Mouse (Mus musculus) kidney, embryonic 15.5 days (tissue): Measurements from ENCODE around the gene Fkbp9. TPM values are rescaled to one million over a fixed set of nuclear protein-coding genes. Genes with fewer than 3 reads are reported as not detected.

Source experiments
- ATAC-seq: fragments of 200-750 bp; cut with Nextera tagmentation; replicated peaks from 2 replicates; pipeline ENCODE4 v1.8.0; 2017; ENCODE audit warnings: moderate TSS enrichment; ENCODE audit not compliant: low FRiP score
- H3K27ac ChIP-seq: fragments of 300-500 bp; sonication (generic); 2 replicates; pipeline ENCODE4 v1.5.1; 2015; ENCODE audit warnings: mild to moderate bottlenecking, inconsistent platforms
- H3K27me3 ChIP-seq: fragments of 300-500 bp; sonication (generic); 2 replicates; pipeline ENCODE4 v1.6.1; 2015; ENCODE audit warnings: inconsistent platforms
- H3K36me3 ChIP-seq: fragments of 300-500 bp; sonication (generic); 2 replicates; pipeline ENCODE4 v1.6.1; 2015; ENCODE audit warnings: inconsistent platforms
- H3K4me1 ChIP-seq: fragments of 300-500 bp; sonication (generic); 2 replicates; pipeline ENCODE4 v1.6.1; 2015; ENCODE audit warnings: inconsistent platforms
- H3K4me2 ChIP-seq: fragments of 300-500 bp; sonication (generic); 2 replicates; pipeline ENCODE4 v1.6.1; 2015; ENCODE audit warnings: moderate library complexity, mild to moderate bottlenecking, inconsistent platforms
- H3K4me3 ChIP-seq: fragments of 300-500 bp; sonication (generic); replicated peaks from 2 replicates; pipeline ENCODE4 v1.5.1; 2015; ENCODE audit warnings: mild to moderate bottlenecking, inconsistent platforms
- H3K9ac ChIP-seq: fragments of 300-500 bp; sonication (generic); 2 replicates; pipeline ENCODE4 v1.6.1; 2015; ENCODE audit warnings: mild to moderate bottlenecking, inconsistent platforms
- H3K9me3 ChIP-seq: fragments of 300-500 bp; sonication (generic); replicated peaks from 2 replicates; pipeline ENCODE4 v1.6.1; 2016; ENCODE audit warnings: inconsistent platforms
- WGBS: fragments of 180-500 bp; shearing (Covaris S2); methylation state at CpG from one replicate; pipeline ENCODE4 v1.1.7; 2015; ENCODE audit warnings: mixed read lengths; 5-methylcytosine and 5-hydroxymethylcytosine counted together
- polyA plus RNA-seq: library from polyadenylated mRNA; unstranded; fragments of >200 nt; fragmentation: Nextera tagmentation; extraction: Ambion mirVana; gene quantifications from 2 replicates; pipeline ENCODE4 v1.2.1, GENCODE M21; 2015

The Fkbp9 gene
- polyA plus RNA-seq, 1 experiment from 2014 or later: 129 TPM

GRCm38 (mm10) chr6:56890762-56891161 is 58.9 kb downstream of the Fkbp9 start:
- no peaks in the 10 kb centered on the region for H3K9me3 ChIP-seq
- H3K4me1 ChIP-seq: no peaks in the 10 kb centered on the region
- no peaks in the 10 kb centered on the region for H3K27me3 ChIP-seq
- peaks cover 45% of the 10 kb centered on the region for H3K36me3 ChIP-seq
- H3K4me3 ChIP-seq: no peak overlapping the region
- H3K27ac ChIP-seq: no peak overlapping the region
- no peak overlapping the region for H3K9ac ChIP-seq
- ATAC-seq: no peak
- H3K4me2 ChIP-seq: no peak overlapping the region
- 93% methylated on average over 2 of the region's 2 CpGs for WGBS

- Histone ChIP-seq H3K36me3 (no peaks in the 10 kb centered on the region), H3K27me3 (no peaks in the 10 kb centered on the region), H3K4me3 (no peak overlapping the region), H3K9ac (no peak overlapping the region), H3K9me3 (no peaks in the 10 kb centered on the region), H3K4me2 (no peak overlapping the region), H3K27ac (no peak overlapping the region), H3K4me1 (peaks cover 14% of the 10 kb centered on the region)
- 73% methylated on average over 3 of the region's 3 CpGs for WGBS
- ATAC-seq: no peak
Measured at GRCm38 (mm10) chr6:56899601-56900000, 67.7 kb downstream of the Fkbp9 start.

DNA sequence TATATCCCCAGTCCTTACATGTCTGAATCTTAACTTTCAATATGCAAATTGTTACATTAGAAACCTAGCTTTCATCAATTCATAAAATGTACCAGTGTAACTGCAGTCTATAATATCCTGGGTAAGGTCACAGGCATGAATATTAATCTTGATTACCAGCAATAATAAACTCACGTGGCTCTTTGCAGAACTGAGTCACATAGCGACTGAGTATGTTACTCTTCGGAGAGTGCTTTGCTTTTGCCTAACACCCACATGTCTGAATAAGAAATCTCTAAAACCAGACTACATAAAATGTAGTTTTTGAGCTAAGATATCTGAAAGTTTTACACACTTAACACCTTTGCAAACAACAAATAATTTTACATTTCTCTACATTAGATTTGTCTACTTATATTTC is 69.5 kb downstream of the Fkbp9 start:
- 75% methylated on average over 3 of the region's 3 CpGs for WGBS
- Histone ChIP-seq H3K9me3 (no peaks in the 10 kb centered on the region), H3K36me3 (no peaks in the 10 kb centered on the region), H3K27me3 (no peaks in the 10 kb centered on the region), H3K4me1 (peaks cover 14% of the 10 kb centered on the region), H3K4me2 (no peak overlapping the region), H3K27ac (no peak overlapping the region), H3K9ac (no peak overlapping the region), H3K4me3 (no peak overlapping the region)
- ATAC-seq: no peak

- H3K27ac ChIP-seq: no peak overlapping the region
- H3K27me3 ChIP-seq: no peaks in the 10 kb centered on the region
- no peaks in the 10 kb centered on the region for H3K36me3 ChIP-seq
- H3K4me2 ChIP-seq: peak overlapping the region; percentile 22
- ATAC-seq: peak; percentile 65
- 46% methylated on average over 12 of the region's 12 CpGs for WGBS
- peak overlapping the region; percentile 7; the same call in 1 of the 2 replicates for H3K4me3 ChIP-seq
- no peak overlapping the region for H3K9ac ChIP-seq
- H3K9me3 ChIP-seq: no peaks in the 10 kb centered on the region
- peaks cover 14% of the 10 kb centered on the region for H3K4me1 ChIP-seq
Measured at GRCm38 (mm10) chr6:56901824-56902386, 70.0 kb downstream of the Fkbp9 start.

DNA sequence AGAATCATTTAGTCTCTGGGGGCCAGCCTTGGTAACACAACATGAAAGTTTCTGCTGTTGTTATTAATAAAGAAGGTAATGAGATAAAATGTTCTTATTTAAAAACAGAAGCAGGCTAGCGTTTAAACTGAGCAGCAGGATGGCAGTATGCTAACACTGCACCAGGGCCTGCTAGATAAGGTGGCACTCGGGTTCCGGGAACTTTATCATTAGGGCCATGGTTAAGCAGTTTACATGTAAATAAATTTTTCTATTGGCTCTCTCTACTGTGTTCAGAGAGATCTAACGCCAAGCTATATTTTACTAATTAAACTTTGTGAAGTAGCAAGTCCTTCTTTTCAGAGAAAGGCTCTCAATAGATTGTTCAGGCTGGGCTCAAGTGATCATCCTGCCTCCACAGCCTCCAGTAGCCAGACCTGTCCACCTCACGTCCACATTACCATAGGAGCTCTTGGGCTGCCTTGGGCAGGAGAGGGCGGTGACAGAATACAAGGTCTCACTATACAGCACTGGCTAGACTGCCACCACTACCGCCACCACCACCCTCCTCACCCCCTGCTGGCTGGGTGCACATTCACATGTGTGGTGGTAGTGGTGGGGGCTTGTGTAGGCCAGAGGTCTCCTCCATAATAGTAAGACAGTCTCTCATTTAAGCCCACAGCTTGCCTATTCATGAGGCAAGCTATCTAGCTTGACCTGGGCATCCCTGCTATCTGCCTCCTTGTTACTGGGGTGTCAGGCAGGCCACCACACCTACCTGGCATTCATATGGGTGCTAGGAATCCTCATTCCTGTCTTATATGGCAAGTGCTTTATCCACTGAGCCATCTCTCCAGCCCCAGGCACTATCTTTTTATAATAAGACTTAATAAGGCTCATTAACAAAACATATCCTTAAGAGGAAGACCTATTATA is 71.0 kb downstream of the Fkbp9 start:
- no peak overlapping the region for H3K4me2 ChIP-seq
- no peaks in the 10 kb centered on the region for H3K27me3 ChIP-seq
- no peaks in the 10 kb centered on the region for H3K36me3 ChIP-seq
- no peak overlapping the region for H3K27ac ChIP-seq
- no peak overlapping the region for H3K4me3 ChIP-seq
- 83% methylated on average over 7 of the region's 7 CpGs for WGBS
- H3K9me3 ChIP-seq: no peaks in the 10 kb centered on the region
- H3K9ac ChIP-seq: no peak overlapping the region
- peak; percentile 60 for ATAC-seq
- peaks cover 14% of the 10 kb centered on the region for H3K4me1 ChIP-seq

DNA sequence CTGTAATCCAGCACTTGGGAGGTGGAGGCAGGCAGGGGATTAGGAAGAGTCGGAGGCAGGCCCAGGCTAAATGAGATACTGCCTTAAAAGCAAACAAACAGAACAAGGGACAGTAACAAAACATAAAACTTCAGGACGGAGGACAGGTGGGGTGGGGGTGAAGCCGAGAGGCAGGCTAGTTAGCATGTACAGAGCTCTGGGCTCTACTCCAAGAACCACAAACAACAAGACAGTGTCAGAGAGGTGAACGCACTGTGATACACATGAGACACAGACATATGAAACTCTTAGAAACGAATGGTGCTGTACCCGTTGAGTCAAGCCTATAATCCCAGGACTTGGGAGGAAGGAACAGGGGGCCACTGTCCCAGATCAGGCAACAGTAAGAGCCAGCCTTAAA is 72.0 kb downstream of the Fkbp9 start:
- H3K9ac ChIP-seq: no peak overlapping the region
- H3K27ac ChIP-seq: no peak overlapping the region
- no peaks in the 10 kb centered on the region for H3K36me3 ChIP-seq
- peaks cover 14% of the 10 kb centered on the region for H3K4me1 ChIP-seq
- WGBS: 23% methylated on average over 6 of the region's 6 CpGs
- H3K9me3 ChIP-seq: no peaks in the 10 kb centered on the region
- H3K27me3 ChIP-seq: no peaks in the 10 kb centered on the region
- no peak overlapping the region for H3K4me3 ChIP-seq
- no peak for ATAC-seq
- no peak overlapping the region for H3K4me2 ChIP-seq

DNA sequence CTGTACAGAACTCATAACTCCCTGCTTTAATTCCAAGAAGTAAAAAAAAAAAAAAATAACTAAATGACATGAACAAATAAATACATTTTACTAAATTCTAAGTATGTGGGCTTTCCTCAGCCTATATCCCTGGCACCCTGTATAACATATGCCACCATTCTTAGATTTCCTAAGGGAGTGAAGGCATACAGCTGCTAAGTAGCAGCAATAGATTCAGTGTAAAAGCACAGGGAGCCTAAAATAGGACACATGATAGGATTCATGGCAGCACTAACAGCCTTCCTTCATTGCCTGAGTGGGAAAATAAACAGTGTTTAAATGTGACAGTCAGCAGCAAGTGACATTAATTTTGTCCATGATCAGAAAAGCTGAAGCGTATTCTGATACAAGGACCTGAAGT is 72.5 kb downstream of the Fkbp9 start:
- Histone ChIP-seq H3K9ac (no peak overlapping the region), H3K27ac (no peak overlapping the region), H3K27me3 (no peaks in the 10 kb centered on the region), H3K4me1 (peaks cover 14% of the 10 kb centered on the region), H3K4me3 (no peak overlapping the region), H3K9me3 (no peaks in the 10 kb centered on the region), H3K36me3 (no peaks in the 10 kb centered on the region), H3K4me2 (no peak overlapping the region)
- 54% methylated on average over 1 of the region's 1 CpGs for WGBS
- no peak for ATAC-seq

DNA sequence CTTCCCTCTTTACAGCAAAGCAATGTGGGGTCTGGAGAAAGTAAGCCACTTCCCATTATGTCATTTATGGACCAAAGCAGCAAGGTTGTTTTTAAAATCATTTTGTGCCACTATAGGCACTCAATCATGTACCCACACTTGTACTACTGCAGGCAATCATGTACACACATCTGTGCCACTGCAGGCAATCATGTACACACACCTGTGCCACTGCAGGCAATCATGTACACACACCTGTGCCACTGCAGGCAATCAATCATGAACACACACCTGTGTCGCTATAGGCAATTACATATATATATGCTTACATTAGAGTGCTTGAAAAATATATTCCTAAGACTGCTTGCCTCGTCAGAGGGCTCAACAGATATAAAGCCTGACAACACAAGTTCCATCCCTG is 73.1 kb downstream of the Fkbp9 start:
- H3K4me3 ChIP-seq: no peak overlapping the region
- WGBS: 78% methylated on average over 2 of the region's 2 CpGs
- H3K27me3 ChIP-seq: no peaks in the 10 kb centered on the region
- H3K27ac ChIP-seq: no peak overlapping the region
- no peak overlapping the region for H3K4me2 ChIP-seq
- H3K9ac ChIP-seq: no peak overlapping the region
- no peaks in the 10 kb centered on the region for H3K36me3 ChIP-seq
- H3K4me1 ChIP-seq: peaks cover 14% of the 10 kb centered on the region
- H3K9me3 ChIP-seq: no peaks in the 10 kb centered on the region
- ATAC-seq: no peak

- H3K27ac ChIP-seq: no peak overlapping the region
Measured at GRCm38 (mm10) chr6:56905486-56905885, 73.6 kb downstream of the Fkbp9 start.

GRCm38 (mm10) chr6:56906121-56906846 is 74.4 kb downstream of the Fkbp9 start:
- Histone ChIP-seq H3K27me3 (no peaks in the 10 kb centered on the region), H3K9me3 (no peaks in the 10 kb centered on the region), H3K36me3 (no peaks in the 10 kb centered on the region), H3K4me2 (no peak overlapping the region), H3K27ac (no peak overlapping the region), H3K4me1 (peaks cover 14% of the 10 kb centered on the region), H3K9ac (no peak overlapping the region), H3K4me3 (no peak overlapping the region)
- WGBS: 75% methylated on average over 8 of the region's 8 CpGs
- no peak for ATAC-seq

More at GRCm38 (mm10) chr6:56905486-56905885, 73.6 kb downstream of the Fkbp9 start:
- Histone ChIP-seq H3K4me3 (no peak overlapping the region), H3K4me2 (no peak overlapping the region), H3K9me3 (no peaks in the 10 kb centered on the region), H3K27me3 (no peaks in the 10 kb centered on the region), H3K9ac (no peak overlapping the region), H3K4me1 (peaks cover 14% of the 10 kb centered on the region), H3K36me3 (no peaks in the 10 kb centered on the region)
- WGBS: 82% methylated on average over 5 of the region's 5 CpGs
- no peak for ATAC-seq

DNA sequence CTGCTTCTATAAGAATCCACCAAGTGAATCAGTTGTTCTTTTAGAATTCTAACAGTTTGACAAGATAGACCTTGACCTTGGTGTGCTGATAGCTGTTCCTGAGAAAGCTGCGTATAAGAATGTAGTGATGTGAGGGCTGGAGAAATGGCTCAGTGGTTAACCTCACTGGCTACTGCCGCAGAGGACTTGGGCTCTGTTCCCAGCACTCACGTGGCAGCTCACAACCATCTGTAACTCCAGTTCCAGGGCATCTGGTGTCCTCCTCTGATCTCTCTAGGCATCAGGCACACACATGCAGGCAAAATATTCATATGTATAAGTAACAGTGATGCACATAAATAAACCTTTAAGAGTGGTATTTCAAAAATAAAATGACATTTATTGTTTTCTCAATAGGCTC is 76.1 kb downstream of the Fkbp9 start:
- H3K9me3 ChIP-seq: no peaks in the 10 kb centered on the region
- no peaks in the 10 kb centered on the region for H3K36me3 ChIP-seq
- H3K4me1 ChIP-seq: peaks cover 9% of the 10 kb centered on the region
- H3K27ac ChIP-seq: no peak overlapping the region
- H3K9ac ChIP-seq: no peak overlapping the region
- whole genome bisulfite sequencing: 92% methylated on average over 3 of the region's 3 CpGs
- no peak for ATAC-seq
- H3K4me3 ChIP-seq: no peak overlapping the region
- H3K27me3 ChIP-seq: no peaks in the 10 kb centered on the region
- no peak overlapping the region for H3K4me2 ChIP-seq

GRCm38 (mm10) chr6:56908397-56908796 is 76.5 kb downstream of the Fkbp9 start:
- H3K4me2 ChIP-seq: no peak overlapping the region
- ATAC-seq: no peak
- H3K27me3 ChIP-seq: no peaks in the 10 kb centered on the region
- no peaks in the 10 kb centered on the region for H3K36me3 ChIP-seq
- H3K4me3 ChIP-seq: no peak overlapping the region
- H3K9me3 ChIP-seq: no peaks in the 10 kb centered on the region
- no peak overlapping the region for H3K9ac ChIP-seq
- peaks cover 9% of the 10 kb centered on the region for H3K4me1 ChIP-seq
- 93% methylated on average over 2 of the region's 2 CpGs for WGBS
- H3K27ac ChIP-seq: no peak overlapping the region
